Mouse (Mus musculus) embryo, embryonic 11.5 days (tissue): Measurements from ENCODE around the gene Fam160a1.

Source experiments
- DNase-seq: peaks from one replicate; pipeline ENCODE4 v3.0.0-alpha.2; 2012; ENCODE audit warnings: low read depth, low spot score

Gene Fam160a1

DNA sequence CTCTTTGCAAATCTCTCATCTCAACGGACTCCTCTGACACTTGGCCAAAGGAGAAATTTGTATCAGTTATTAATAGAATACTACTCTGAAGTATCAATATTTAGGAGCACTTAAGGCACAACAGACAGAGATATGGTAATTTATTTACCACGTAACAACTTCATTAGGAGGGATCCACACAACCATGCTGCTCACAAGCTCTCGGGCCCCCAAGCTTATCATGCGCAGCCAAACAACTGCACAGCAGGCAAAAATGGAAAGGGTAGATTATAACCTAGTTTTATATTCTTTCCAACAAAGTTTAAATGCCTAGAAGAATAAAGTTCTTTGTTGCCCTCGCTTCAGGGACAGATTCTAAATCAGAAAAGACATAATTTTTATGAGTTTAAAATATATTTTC is 137.1 kb downstream of the Fam160a1 start:
- no peak for DNase-seq

DNA sequence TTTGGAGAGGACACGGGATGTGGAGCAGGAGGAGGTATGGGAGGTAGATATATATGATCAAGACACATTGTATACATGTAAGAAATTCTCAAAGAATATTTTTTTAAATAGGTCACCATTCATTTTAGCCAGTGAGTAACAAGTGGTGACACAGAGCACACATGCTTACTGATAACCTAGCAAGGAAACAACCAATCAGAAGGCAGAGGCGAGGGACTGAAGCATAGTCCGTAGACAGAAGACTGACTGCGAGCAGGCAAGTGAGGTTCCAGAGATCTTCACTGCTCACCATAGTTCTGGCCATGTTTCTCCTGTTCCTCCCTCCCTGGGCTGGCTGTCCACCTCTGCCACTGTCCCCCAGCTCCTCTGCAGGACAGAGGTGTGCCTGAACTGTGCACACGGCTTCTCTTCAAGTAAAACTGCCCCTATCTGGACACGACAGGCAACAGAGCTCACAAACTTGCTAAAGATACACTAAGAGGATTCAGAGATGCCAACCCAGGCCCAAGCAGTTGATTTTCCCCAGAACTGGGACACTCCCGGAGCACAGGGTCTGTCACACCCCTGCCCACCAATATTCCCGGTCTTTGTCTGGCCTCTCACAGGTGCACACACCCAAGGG is 137.7 kb downstream of the Fam160a1 start:
- DNase-seq = no peak

DNA sequence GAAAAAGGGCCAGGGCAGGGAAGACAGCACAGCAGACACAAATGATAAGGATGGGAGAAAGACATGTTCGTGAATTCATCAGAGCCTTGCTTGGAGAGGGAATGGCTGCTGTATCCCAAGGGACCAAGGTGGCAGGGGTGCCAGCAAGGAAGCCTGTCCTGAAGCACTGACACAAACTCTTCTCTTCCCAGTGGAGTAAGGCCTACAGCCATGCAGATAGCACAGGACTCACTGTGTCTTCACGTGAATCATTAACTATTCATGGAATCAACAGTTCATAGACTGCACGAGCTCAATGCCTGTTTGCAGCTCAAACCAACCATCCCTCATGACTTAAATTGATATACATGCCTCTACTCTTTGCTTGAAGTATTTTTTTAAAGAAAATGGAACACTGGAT is 139.1 kb downstream of the Fam160a1 start:
- DNase-seq = no peak

DNA sequence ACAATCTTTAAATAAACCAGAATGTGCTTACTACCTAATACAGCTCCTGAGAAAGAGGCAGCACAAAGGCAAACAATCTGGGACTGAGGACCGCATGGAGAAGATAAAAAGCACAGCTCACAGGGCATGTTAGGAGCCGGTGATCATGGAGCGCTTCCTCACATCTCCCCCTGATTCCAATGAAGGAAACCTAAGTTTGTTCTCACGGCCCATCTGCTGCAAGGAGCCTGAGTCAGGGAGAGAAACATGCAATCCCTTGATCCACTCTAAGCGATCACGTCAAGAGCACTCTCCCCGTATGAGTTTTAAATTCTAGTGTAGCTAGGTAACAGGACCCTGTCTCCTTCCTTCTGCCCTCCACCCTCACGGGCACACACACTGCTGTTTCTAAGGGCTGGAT is 140.0 kb downstream of the Fam160a1 start:
- no peak for DNase-seq

DNA sequence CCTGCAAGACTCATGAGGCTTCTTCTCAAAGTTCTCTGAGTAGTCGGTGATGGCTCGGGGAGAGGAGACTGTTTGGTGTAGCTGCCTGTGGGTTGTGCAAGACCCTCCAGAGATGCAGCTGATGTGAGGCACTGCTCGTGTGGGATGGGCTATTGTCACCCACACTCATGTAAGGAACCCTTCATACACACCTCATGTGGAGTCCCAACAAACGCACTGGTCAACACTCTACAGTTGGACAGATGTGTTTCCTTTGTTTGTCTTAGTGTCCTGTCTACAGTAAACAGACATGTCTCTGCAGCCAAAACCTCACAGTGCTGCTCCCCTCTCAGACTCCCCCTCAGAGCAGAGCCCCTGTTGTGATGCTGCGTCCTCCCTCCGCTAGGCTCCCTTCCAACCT is 147.2 kb downstream of the Fam160a1 start:
- no peak for DNase-seq

DNA sequence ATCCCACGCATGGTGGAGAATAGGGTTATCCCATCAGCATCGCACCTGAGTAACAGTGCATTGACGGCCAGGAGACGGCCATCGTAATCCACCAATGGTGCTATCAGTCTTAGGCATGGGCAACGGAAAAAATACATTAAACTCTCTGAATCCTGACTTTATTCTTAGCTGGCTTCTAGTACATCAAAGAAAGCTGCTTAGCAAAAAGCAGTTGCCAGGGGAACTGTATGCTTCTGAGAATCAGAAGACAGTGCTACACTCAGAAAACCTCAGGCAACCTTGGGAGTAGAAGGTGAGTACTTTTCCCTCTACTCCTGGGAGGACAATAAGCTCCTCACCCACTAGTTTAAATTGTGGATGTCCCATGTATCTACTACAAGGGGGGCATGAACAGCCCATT is 149.4 kb downstream of the Fam160a1 start:
- DNase-seq = no peak

DNA sequence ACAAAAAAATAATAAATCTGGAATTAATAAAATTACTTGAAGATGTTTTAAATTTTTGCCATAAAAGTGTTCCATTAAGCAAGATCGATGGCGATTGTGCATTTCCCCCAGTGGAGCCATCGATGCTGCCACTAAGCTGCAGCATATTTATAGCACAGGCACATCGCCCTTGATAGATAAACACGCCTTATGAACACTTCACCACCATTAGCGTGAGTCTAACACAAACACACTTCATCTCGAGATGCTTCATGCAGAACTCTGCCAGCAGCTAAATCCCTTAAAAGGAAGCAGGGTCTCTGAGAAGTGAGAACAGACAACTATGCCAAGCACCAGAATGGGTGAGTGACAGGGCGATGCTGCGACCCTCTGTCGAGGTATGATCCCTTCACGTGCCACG is 150.4 kb downstream of the Fam160a1 start:
- no peak for DNase-seq

DNA sequence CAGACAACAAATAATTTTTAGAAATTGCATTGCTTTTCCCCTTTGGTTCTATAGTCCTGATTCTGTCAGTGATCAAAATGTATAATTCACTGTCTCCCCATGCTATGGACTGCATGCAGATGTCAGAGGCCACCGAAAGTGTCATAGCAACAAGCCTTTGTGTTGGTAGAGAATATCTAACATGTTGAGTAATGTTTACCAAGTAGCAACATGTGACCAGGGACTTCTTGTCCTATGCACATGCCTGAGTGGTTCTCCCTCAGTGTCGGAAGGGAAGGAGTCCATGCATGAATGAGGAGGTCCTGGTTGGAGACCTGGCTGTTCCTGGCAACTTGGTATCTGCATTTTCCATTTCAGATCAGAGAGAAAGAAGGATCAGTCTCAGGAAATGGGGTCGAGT is 150.9 kb downstream of the Fam160a1 start:
- DNase-seq = no peak

DNA sequence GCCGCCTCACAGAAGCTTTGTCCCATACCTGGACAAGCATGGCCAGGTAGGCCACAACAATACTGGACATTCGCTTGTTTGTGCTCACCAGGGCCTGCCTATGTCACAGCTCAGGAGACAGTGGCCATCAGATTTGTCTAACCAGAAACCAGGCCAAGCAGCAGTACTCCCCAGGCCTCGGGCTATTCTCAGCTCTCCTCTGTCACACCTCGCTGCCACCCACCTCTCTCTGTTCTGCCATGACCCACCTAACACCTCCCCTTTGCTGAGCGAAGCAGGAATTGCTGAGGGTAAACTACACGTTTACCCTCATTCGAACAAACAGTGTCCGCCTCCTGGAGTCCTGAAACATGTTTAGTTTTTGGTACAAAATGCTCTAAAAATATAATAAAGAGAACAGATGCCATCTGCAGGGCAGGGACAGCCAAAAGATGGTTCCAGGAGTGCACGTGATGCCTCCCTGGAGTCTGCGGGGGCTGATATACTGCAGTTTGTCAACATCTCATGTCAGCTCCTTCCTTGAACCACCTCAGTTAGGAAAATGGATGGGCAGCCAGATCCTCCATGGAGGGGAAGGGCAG is 152.4 kb downstream of the Fam160a1 start:
- no peak for DNase-seq

DNA sequence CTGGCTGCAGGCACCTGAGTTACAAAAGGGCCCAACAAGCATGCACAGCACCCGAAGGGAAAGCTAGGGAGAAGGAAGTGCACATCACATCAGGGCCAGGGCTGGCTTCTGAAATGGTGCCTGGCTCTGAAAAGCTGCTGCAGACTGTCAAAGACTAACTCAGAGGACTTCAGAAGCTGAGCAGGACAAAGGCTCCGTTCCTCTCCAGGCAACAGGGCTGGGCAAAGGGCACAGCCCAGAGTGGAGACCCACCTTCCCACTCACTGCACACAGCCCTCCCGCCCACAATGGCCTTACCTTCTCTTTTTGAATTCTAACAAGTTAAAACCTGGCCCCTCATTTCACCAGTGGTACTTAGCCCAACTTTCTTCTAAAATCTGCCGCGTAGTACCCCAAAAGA is 153.3 kb downstream of the Fam160a1 start:
- no peak for DNase-seq

DNA sequence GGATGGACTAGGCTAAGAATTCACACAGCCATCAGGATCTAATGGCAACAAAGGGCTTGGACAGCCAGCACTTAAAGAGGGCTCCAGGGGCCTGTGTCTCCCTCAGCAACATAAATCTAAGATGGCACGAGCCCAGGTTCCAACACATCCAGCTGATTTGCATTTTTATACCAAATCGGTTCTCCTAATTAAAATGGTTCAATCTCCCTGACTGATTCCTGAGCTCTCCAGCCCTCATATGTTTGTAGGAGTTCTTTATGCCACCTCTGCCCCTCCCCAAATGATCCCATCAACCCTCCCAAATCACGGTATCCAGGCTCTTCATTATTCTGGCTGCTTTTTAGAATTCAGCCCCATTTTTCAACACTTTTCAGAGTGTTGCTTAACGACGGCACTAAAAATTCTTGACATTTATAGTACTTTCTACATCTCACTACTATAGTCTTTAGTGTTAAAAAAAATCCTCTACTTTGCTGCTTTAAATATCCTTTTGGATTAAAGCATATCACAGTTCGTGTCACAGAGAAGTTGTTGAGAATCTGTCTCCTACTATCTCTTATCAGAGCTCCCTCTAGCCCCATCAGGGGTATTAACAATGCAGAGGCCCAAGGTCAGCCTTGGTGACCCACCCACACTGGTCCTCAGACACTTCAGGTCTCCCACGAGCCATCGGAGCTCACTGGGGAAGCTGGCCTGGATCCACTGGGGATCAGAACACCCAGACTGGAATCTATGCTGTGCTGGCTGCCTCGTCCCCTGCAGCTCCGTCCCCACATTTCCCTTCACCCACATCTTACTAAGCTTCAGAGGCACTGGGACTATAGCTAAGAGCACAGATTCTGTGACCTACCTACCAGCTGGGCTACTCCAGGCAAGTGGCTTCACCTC is 154.9 kb downstream of the Fam160a1 start:
- no peak for DNase-seq

DNA sequence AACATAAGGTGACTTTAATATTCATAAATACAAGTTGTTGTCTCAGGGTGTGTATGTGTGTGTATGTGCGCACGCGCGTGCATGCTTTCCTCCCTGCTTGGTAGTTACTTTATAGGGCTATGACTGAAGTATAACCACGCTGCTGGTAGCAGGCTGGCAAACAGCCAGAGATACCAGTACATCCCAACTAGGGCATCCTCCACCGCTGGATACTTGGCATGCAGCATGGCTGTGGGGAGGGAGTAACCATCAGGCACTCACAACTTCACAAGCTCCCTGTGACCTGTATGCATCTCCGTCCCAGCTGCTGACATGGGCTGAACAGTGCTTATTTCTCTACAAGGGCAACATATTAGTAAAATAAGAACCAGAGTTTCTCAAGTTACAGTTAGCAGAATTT is 157.4 kb downstream of the Fam160a1 start:
- DNase-seq = no peak

DNA sequence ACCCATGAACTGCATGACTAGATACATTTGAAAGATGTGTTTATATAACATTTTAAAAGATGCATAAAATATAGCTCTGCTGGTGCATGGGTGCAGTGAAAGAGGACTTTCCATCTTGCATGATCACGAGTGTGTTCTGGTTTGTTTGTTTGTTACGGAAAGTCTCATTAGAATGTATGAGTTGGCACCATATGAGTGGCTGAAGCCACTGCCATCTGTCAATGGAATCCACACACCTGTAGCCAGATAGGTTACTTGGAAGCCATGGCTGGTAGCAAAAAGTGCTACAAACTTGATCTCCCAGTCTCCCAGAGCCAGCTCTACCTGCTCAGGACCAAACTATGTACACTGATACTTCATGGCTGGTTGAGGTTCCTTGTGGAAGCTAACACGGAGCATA is 161.6 kb downstream of the Fam160a1 start:
- no peak for DNase-seq

DNA sequence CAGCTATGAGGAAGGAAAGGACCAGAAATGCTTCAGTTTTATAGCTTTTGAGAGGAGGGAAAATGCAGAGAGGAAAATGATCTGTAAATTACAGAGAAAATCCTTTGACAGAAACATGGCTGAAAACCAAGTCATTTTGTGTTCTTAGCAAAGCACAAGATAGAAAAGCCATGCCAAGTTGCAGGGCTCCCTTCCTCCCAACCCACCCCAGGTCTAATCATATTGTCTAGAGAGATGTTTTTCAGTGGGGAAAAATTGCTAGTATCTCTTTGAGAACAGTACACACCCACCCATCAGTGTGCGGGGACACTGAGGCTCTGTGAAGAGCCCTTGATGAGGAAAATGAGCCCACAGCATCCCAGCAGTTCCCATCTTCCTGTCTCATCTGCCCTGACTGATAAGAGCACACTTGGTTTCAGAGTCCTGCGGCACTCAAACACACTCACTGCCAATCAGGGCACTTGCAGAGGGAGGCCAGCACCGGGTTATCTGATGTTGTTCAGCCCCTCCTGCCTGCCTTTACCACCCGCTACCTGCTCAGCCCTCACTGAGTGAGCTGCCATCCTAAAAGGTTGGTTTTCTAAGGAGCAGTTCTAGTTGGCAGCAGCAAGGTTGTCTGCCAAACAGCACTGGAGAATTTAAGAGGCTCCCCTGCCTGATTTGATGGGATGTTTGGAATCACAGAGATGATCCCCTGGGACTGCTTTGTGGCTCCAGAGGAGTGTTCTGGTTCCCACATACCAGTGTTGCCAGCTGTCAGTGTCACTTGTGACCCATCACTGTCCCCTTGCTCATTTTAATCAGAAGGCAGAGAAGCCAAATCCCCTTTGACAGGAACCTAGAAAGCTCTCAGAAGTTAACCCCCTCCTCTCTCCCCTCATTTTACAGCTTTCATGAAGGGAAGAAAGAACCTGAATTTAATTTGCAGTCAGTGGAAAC is 164.1 kb downstream of the Fam160a1 start:
- no peak for DNase-seq

DNA sequence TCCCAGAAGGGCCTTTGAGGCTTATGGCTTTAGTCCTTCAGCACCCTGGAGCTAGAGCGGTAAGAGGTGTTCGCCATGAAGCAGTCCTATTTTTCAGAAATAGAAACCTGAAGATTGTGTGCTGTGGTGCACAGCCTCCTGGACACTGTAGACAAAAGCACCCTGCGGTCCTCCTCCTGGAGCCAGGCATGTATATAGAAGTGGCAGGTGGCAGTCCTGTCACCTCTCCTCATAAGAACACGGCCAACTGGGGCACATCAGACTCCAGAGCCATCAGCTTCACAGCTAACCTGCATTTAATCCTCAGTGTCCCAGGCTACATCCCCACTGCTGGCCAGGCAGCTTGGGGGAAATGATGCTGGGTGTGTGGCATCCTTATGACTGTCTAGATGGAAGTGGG is 167.9 kb downstream of the Fam160a1 start:
- DNase-seq = no peak

DNA sequence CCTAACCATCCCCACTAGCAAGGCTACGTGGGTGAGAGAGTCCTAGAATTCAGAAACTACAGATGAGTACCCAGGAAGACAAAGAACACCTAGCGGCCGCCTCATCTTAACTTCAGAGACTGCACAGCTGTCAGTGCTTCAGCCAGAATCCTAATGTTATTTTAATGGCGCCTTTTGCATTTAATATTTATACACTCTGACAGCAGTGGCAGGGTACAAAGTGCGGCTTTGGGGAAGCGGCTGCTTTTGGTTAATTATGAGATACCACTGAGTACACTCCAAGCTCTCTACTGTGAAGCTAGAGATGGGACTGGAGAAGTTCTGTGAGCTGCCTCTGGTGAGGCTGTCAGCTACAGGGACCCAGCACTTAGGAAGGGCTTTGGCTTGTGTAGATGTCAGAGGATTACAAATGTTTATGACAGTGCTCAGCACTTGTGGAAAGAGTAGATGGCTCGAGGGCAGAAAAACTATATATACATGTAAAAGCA is 171.5 kb downstream of the Fam160a1 start:
- no peak for DNase-seq

DNA sequence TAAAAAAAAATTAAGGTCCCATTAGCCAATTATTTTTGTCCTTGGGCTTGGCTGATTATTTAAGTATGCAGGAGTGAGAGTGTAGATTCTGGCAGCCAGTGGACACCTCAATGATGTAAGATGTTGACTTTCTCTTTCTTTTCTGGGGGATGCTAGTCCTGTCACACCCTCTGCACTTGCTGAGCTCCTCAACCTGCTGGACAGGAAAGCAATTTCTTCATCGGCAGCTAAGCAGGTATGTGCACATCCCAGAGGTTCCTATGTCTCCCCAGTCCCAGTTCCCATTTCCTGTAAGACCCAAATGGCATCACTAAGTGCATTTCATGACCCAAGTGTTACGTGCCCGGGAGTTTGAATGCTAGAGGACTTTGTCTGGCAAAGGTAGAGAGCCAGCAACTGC is 172.3 kb downstream of the Fam160a1 start:
- no peak for DNase-seq

DNA sequence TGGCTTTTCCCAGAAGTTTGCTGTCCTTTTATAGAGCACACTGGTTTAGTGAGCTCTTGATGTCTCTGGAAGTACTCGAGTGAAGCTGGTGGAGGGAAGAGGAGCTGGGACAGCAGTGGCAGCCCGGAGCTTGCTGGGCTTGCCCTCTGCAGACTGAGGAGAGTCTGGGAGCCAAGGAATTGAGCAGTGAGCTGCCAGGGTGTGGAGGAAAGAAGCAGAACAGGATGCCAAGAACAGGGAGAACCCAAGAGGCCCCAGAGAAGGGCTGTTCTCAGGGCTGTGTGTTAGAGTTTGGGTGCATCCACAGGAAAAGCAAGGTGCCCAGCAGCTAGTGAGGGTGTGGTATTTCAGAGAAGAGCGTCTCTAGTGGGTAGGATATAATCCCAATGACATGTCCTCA is 175.3 kb downstream of the Fam160a1 start:
- no peak for DNase-seq

DNA sequence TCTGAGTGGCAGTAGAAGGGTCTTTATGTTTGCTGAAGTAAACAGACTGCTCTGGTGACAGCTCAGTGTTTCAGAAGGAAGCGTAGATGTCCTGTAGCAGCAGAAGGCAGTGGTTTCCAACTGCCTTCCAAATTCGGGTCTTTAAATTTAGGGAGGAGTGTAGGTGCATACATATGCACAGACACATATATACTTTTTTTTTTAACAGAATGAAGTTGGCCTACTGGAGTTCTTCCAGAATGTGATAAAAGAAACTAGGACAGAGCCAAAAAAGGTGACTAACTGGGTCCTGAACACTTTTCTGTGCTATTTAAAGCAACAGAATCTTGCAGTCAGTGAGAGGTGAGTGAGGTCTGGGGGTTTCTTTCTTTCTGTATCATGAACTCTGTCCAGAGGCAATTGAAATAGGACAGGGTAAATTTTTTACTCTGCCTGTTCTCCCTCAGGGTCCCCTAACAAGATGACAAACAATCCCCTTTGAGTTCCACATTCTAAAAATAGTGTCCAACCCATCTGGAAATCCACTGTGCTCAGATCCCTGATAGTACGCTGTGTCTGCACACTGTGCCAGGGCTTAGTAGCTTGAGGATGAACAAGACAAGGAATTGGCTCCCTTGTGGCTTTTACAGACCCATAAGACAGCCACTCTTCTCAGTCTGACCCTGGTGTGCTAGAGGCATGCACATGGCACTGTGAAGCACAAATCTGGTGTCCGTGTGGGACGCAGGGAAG is 180.2 kb downstream of the Fam160a1 start:
- DNase-seq = no peak

DNA sequence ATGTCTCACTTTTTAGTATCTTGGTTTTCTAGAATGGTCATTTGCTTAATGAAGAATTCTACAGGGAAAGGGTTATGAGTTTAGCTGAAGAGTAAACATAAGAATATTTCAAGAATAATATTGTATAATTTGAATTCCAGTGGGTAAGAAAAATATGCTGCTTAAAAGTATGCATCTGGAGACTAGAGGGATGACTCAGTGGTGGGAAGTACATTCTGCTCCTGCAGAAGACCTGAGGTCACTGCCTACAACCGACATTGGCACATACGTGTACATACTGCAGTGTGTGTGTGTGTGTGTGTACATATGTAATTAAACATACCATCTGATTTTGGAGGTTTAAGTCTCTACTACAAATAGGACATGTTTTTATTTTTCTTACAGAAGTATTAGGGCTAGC is 181.5 kb downstream of the Fam160a1 start:
- DNase-seq = no peak

DNA sequence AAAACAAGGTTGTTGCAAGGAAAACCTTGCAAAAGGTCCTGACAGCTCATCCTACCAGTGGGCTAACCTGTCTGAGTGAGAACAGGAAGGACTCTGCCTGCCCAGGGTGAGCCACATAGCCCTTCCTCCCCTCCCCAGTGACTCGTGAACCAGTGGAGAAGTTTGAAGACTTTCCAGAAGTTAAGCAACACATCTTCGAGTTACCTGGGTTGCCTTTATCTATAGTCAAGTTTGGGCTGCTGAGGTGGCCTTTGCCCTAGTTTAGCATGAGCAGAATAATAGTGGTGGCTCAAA is 182.0 kb downstream of the Fam160a1 start:
- DNase-seq = no peak
